Mouse (Mus musculus) WW6 (cell line): Measurements from ENCODE around the gene Ncan.

Experiments
- DNase-seq: peaks from one replicate; pipeline ENCODE4 v3.0.0-alpha.2; 2013; ENCODE audit warnings: low read depth, low spot score

The Ncan gene

DNA sequence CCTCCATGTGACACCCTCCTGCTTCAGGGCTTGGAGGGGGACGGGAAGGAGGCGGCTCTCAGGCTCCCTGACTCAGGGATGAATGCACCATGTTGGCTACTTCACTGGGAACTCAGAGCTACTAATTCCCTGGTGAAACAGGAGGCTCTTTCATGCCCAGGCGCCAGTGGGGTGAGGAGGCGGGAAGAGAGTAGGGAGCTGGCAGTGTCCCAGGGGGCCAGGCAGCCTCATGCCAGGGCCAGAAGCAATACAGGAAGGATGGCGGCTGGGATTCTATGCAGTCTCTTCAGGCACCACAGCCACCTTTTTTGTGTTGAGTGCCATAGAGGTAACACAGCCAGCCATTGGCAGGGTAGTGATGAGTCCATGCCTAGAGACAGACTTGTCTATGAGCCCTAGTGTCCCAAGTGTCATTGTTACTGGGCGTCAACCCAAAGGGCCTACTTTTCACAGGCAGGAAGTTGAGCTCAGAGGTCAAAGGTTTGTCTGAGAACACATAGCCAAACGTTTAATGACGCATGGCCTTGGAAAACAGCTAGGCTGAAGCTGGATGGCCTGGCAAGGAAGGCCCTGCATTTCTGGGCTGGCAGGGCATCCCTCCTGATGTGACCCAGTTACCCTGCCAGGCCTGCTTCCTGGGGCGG, 8.8 kb upstream of the Ncan start:
- no peak for DNase-seq

DNA sequence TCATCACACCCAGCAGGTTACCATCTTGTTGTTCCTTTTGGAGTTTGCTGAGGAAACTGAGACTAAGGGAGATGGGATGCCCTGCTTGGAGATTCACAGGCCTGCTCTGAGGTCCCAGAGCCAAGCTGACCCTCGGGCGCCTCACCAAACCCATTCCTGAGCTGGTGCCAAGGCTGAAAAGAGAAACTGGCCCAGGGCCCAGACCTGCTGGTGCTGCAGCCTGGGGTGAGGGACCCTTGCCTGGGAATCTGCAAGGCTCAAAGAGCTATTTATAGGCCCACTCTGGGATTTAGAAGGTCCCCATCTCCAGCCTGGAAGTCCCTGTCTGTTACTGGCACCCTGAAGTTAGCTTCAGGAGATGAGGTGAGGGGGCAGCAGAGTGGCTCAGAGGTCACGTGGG, 7.8 kb upstream of the Ncan start:
- no peak for DNase-seq

DNA sequence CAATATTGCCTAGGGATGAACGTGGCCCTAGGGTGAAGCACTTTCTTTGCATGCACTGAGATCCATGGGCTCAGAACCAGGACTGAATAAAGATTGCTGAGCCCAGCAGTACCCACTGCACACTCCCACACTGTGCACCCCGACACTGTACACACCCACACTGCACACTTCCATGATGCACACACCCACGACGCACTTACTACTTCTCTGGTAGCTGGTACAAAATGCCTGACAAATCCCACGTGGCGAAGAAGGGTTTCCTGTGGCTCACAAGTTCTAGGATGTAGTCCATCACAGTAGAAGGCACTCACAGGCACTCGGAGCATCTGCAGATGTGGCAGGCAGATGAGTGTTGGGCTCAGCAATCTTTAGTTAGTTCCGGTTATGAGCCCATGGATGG, 4.3 kb upstream of the Ncan start:
- DNase-seq = no peak

DNA sequence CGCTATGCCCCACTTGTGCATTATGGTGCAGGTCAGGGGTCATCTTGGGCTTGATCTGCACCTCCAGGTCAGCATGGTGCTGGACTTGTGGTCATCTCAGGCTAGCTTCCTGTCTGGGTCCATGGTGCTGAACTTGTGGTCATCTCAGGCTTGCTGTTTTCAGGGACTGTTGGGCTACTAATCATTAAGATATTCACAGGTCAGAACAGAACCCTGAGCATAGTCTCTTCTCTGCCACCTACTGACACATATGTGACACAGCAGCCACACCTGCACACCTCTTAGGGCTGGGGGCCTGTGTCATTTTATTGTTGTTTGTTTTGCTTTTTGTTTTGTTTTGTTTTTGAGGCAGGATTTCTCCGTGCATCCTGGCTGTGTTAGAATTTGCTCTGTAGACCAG, 2.2 kb upstream of the Ncan start:
- DNase-seq = no peak

DNA sequence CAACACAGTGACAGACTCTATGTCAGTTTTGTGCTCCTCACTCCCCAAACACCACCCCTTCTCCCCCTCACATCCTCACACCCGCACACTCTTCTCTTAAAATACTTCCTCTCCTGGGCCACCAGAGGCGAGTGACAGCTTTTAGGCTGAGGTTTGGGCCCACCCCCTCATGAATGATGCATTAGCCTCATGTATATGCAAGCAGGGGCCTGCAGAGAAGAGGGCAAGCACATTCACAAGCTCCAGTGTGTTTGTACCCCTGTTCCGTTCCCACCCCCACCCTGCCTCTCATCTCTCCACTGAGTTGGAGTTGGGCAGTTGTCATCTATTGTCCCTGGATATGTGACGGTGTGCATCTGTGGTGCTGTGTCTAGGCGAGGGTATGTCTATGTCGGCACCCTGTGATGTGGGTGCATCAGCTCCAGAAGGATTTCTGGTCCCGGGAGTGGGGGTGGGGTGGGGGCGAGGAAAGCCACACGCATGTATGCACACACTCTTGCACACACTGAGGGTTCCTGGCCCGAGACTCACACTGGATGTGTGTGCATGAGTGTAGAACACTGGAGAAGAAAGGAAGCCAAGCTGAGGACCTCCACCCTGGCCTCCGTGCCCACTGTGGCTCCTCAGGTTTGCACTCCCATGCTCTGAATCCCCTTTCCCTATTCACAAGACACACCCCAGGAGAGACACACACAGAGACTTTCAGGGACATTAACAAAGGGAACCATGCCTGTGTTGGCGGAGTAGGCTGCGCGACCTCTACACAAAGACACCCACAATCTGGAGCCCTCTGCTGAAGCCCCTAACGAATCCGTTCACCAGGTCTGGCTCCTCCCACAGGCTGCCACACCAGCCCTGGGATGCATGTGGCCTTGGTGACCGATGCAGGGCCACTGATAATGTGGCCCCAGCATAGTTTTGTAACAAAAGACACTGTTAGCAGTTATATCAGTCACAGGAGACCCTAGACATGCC, 1.7 kb downstream of the Ncan start:
- no peak for DNase-seq

DNA sequence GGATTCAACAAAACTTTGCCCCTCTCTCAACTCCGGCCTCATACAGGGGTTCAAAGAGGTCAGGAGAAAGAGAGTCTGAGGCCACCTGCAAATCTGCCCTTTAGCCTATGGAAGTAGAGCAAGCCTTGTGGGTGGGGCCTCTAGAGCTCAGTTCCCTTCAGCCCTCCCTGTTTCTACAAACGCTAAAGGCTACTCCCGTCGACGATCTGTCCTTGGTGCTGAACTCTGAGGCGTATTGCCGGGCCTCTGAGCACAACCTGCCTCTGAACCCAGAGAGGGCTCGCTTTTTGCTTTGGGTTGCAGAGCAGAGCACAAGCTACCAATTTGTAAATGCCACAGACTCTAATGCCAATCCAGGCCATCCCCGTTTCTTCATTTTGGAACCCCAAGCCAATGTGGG, 3.1 kb downstream of the Ncan start:
- DNase-seq = no peak

DNA sequence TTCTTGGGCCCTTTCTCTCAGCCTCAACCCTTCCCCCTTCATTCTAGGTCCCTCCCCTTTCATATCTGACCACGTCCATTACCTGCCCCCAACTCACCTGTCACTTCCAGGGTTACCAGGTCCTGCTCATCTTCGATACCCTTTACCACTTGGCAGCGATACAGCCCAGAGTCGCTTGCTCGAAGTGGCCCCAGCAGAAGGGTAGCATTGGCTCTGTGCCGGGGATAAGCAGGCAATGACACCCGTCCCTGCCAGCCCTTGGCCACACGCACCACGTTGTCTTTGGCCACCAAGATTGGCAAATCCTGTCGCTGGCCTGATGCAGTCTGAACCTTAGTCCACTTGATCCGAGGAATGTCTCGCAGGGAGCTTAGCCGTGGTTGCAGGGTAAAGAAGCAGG, 5.8 kb downstream of the Ncan start:
- DNase-seq = no peak

DNA sequence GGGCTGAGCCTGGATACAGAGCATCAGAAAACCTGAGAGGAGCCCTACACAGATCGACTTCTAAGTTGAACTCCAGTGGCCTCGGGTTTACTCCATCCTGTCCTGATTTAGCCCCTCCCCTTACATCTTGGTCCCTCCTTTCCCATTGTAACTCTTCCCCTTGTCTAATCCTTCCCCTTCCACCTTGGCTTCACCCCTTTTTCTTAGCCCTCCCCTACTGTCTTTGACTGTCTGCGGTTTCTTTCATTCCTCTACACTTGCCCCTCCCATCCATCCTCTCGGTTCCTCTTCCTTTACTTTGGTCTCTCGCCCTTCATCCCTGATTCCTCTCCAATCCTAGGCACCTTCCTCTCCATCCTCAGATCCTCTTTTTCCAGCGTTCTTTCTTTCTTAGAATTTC, 6.2 kb downstream of the Ncan start:
- DNase-seq = no peak

DNA sequence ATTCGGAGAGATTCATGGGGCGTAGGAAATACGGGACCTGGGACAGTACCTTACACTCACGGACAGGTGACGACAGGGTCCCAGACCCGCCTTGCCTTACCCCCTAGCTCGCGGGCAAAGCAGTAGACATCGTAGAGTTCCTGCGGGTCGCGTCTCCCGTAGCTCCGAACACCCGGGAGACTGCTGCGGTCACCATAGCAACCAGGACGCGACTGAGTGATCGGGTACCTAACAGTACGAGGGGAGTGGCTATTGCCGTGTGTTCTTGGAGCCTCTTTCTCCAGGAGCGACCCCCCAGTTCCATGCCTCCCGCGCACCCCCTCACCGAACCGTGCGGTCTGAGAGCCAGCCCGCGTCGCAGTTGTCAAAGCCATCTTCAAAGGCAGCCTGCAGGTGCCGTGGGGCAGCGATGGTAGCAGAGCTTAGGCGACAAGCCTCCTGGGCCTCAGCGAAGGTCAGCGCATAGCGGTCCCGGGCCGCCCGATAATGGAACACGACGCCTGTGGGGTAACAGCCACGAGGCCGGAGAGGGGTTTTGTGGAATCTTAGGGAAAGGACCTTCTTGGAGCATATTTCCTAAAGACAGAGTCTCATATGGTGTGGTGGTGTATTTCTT, 8.2 kb downstream of the Ncan start:
- DNase-seq = no peak

DNA sequence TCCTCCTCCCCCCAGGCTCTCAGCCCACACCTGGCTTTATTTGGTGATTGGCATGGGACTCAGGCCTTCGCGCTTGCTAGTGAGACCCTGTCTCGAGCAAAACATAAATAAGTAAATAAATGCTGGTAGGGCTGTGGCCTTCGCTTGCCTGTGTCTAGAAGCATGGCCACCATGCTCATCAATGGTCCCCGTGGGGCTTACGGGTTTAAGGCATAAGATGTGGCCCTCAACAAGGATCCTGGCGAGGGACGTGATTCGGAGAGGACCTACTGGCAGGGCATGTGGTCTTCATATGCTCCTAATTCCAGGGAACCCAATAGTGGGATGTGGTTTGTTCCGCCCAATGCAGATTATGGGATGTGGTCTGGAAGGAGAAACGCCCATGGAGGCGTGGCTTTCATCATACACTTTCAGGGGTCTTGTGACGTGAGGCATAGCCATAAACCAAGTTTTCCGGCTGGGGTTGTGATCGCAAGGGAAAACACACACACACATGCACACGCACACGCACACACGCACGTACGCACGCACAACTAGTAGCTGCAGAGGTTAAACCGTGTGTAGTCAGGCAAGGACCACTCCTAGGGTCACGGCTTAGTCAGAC, 9.4 kb downstream of the Ncan start:
- DNase-seq = no peak

DNA sequence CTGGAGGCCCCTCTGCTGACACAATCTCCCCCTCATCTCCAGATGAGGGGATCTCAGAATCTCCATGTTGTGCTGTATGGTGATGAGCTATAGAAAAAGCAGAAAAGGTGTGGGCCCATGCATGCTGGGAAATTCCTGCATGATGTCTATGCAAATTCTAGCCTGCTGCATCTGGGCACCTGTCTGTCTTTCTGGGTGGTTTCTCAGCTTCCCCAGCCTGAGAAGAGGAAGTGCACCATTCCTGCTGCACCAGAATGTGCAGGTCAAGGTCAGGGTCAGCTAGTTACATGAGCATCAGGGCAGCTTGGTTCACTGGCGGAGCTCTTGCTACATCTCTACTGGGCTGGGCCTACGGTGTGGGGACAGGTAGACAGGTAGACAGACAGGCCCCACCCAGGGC, 10.2 kb downstream of the Ncan start:
- no peak for DNase-seq

DNA sequence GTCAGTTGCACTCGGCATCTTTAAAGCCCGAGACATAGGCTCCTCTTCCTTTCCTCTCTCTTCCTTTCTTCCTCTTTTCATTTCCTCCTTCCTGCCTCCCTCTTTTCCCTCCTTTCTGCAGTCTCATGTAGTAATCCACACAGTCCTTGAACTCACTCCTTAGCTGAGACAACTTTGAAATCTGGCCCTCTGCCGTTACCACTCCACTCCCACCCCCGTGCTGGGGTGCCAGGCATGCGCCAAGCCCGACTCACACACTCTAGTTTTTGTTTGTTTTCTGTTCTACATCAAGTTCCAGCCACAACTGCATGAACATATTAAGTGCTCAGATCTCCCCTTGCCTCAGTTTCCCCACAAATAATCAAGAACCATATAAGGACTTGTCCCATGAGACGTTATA, 15.8 kb downstream of the Ncan start:
- DNase-seq = no peak

DNA sequence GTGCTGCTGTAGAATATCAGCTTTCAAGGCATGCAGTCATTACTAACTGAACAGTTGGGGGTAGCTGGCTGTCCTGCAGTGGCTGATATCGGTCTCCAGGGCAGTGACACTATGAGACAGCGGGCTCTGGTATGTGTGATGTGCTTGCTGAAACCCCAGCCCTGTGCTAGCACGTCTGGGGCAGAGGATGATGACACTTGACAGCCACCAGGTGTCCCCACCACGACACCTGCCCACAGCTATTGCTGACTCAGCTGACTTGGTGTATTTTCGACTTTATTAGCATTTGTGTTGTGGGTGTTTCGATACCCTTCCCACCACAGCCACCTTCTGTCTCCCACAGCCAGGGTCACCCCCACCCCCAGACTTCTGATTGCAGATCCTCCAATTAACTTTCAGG, 16.2 kb downstream of the Ncan start:
- no peak for DNase-seq

DNA sequence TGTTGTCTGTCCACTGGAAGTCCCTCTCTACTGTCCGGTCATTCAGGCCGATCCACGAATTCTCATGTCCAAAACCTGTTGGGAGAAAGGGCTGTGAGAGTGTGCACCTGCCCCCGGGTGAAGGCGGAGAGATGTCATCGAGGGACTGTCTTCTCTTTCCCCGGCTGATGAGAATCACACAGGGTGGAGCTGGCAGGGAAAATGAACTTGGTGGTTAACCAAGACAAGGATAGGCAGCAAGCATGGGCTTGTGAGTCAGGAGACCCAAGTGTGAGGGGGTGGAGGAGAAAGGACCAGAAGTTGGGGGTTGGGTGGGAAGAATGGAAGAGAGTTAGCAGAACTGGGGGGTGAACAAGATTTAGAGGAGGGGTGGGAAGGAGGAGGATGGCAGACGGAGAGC, 20.4 kb downstream of the Ncan start:
- DNase-seq = no peak

DNA sequence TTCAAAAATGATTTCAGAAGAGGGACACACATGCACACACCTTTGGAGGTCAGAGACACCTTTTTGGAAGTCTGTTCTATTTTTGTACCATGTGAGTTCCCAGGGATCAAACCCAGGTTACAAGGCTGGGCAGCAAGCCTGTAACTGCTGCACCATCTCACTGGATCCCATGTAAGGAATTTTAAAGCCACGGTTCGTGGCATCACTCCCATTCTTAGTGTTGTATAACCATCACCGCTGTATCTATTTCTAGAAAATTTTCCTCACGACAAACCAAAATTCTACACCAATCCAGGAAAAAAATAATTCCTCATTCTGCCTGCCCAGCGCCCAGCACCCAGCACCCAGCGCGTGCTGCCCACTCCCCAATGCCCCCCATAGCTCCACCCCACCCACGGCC, 21.4 kb downstream of the Ncan start:
- DNase-seq = no peak

DNA sequence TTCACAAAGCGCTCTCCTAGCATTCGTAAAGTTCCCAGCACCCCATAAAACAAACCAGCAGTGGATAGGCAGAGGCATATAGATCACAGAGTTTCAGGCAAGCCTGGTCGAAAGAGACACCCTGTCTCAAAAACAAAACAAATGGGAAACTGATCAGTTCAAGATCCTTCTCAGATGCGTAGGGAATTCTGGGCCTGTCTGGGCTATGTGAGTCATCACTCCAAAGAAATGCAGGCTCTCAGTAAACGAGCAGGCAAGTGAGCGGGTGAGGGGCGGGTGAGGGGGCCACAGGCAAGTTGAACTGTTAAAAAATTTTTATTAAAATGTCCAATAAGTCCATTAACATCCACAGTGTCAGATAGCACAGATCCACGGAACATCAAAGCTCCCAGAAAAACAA, 27.9 kb downstream of the Ncan start:
- DNase-seq = no peak

DNA sequence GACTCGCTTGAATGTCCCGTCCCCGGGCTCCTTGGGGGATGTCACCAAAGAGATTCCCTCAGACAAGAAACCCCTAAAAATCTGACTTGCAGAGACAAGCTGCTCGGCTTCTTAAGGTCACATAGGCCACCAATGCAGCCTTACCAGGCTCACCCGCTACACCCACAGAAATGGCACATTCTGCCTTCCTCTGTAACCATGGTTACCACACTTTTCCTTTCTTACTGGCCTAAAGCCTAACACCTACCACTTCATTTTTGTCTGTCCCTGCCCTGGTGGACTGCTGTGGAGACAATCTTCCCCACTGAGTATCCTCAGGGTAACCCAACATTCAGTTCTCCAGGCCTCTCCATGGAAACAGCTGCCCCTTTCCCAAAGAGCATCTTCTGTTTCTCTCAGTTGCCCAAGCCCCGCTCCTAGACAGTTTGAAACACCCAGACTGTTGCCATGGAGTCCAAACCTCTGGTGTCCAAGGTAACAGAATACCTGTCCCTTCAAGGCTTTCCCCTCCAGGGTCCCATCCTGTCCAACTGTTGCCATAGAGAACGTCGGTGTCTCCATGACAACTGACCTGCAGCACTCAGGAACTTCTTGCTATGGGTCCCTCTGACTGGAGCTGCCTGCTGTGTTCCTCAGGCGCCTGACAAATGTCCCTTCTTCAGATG, 31.2 kb downstream of the Ncan start:
- DNase-seq = no peak

DNA sequence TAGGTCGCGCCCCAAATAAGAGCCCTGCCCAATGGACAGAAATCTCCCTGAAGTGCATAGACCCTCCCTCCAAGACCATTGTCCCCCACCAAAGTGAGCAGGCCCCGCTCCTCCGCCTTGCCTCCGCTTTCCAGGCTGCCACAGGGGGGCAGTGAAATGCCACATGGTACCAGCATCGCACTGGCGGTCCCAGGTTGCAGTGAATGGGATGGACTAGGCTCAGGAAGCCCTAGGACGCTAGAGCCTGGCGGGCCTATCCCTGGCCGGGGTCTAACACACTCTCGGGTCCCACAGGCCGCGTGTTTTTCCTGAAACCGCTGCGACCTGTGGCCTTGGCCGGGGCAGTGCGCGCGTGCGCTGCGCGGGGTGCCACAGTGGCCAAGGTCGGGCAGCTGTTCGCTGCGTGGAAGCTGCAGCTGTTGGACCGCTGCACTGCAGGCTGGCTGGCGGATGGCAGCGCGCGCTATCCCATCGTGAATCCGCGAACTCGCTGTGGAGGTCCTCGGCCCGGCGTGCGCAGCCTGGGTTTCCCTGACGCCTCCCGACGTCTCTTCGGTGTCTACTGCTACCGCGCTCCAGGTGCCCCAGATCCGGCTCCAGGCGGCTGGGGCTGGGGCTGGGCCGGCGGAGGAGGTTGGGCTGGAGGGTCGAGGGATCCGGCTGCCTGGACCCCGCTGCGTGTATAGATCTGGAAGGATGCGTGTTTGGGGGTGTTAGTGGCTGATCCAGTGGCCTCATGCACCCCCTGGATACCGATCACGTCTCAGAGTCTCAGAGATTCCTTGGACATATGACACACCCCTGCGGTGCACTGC, 32.6 kb downstream of the Ncan start:
- DNase-seq = no peak

DNA sequence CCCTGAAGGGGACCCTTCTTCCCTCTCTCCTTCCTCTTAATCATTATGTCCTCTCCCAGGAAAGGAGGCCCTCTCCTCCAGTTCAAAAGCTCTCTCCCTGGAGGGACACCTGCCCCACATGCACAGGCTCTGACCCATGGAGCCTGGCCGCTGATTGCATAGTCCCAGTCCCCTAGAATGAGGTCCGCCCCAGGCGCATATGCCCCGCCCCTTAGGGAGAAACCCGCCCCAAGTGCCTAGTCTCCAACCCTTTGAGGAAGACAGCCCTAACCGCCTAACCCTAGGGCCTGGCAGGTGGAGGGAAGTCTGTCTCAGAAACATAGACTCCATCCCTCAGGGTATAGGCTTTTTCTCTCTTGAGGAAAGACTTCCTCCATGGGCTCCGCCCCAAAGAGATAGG, 33.4 kb downstream of the Ncan start:
- no peak for DNase-seq

DNA sequence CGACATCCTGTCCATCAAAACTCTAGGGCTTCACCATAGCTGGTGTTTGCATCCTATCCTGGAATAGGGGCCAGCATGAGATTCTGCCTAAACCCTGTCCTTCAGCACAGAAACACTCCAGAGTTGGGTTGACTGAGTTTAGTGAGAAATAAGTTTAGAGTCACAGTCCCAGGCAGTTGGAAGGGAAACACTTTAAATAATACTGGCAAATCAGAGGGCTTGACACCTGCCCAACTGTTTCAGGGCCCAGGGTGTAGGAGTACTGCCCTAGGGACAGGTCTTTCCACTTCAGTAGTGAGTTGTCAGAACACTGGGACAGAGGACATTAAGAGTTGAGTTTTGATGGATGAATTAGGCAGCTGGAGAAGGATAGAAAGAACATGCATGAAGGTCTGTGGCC, 34.5 kb downstream of the Ncan start:
- no peak for DNase-seq
